Mouse (Mus musculus): Measurements from ENCODE around the gene Itpr3. TPM values are rescaled to one million over a fixed set of nuclear protein-coding genes. Genes with fewer than 3 reads are reported as not detected.

Gene Itpr3
- polyA plus RNA-seq, 2 experiments, result 5.1 to 12.4 TPM

GRCm38 (mm10) chr17:27130246-27130645, 73.1 kb downstream of the Itpr3 start:
- peaks cover 18% of the 10 kb centered on the region for H3K4me1 ChIP-seq (ENCODE audit: control insufficient read depth, insufficient read depth, low read length)
- WGBS, result 31% methylated on average over 9 of the region's 9 CpGs
- TF ChIP-seq POLR2A (IDR thresholded peaks at IDR 0.05; ENCODE audit: borderline replicate concordance, extremely low read depth, insufficient read depth, insufficient read length), result no peak
- no peak for ATAC-seq (ENCODE audit: low FRiP score, low read depth)
- H3K27me3 ChIP-seq (ENCODE audit: control insufficient read depth, insufficient read depth, low read length), result no peaks in the 10 kb centered on the region
- no peaks in the 10 kb centered on the region for H3K9me3 ChIP-seq (ENCODE audit: control insufficient read depth, low read length)
- no peak overlapping the region for H3K4me3 ChIP-seq (replicated peaks; ENCODE audit: low read length)
- DNase-seq (ENCODE audit: low spot score), result no peak
- H3K27ac ChIP-seq (replicated peaks; ENCODE audit: low read depth, low read length), result no peak overlapping the region
- H3K4me2 ChIP-seq (replicated peaks; ENCODE audit: low read depth, low read length, severe bottlenecking), result no peak overlapping the region
- H3K9ac ChIP-seq (ENCODE audit: low read depth, low read length, severe bottlenecking), result peak overlapping the region; percentile 34
- peaks cover 20% of the 10 kb centered on the region for H3K36me3 ChIP-seq (ENCODE audit: control insufficient read depth, insufficient read depth, low read length)

- Histone ChIP-seq H3K27ac (replicated peaks; ENCODE audit: low read depth, low read length) (no peak overlapping the region), H3K4me2 (replicated peaks; ENCODE audit: low read depth, low read length, severe bottlenecking) (no peak overlapping the region), H3K27me3 (ENCODE audit: control insufficient read depth, insufficient read depth, low read length) (no peaks in the 10 kb centered on the region), H3K4me1 (ENCODE audit: control insufficient read depth, insufficient read depth, low read length) (peaks cover 18% of the 10 kb centered on the region), H3K9ac (ENCODE audit: low read depth, low read length, severe bottlenecking) (no peak overlapping the region), H3K4me3 (replicated peaks; ENCODE audit: low read length) (no peak overlapping the region), H3K9me3 (ENCODE audit: control insufficient read depth, low read length) (no peaks in the 10 kb centered on the region), H3K36me3 (ENCODE audit: control insufficient read depth, insufficient read depth, low read length) (peaks cover 15% of the 10 kb centered on the region)
- TF ChIP-seq POLR2A (IDR thresholded peaks at IDR 0.05; ENCODE audit: borderline replicate concordance, extremely low read depth, insufficient read depth, insufficient read length), result no peak
- ATAC-seq (ENCODE audit: low FRiP score, low read depth) (no peak), DNase-seq (ENCODE audit: low spot score) (no peak)
- 85% methylated on average over 10 of the region's 10 CpGs for WGBS
Observed at GRCm38 (mm10) chr17:27131240-27131665, 74.1 kb downstream of the Itpr3 start.

- Histone ChIP-seq H3K27ac (replicated peaks; ENCODE audit: low read depth, low read length) (no peak overlapping the region), H3K9me3 (ENCODE audit: control insufficient read depth, low read length) (no peaks in the 10 kb centered on the region), H3K9ac (ENCODE audit: low read depth, low read length, severe bottlenecking) (no peak overlapping the region), H3K27me3 (ENCODE audit: control insufficient read depth, insufficient read depth, low read length) (no peaks in the 10 kb centered on the region), H3K4me1 (ENCODE audit: control insufficient read depth, insufficient read depth, low read length) (peaks cover 18% of the 10 kb centered on the region), H3K36me3 (ENCODE audit: control insufficient read depth, insufficient read depth, low read length) (peaks cover 15% of the 10 kb centered on the region), H3K4me3 (replicated peaks; ENCODE audit: low read length) (no peak overlapping the region), H3K4me2 (replicated peaks; ENCODE audit: low read depth, low read length, severe bottlenecking) (no peak overlapping the region)
- WGBS, result 85% methylated on average over 10 of the region's 10 CpGs
- DNase-seq (ENCODE audit: low spot score), result no peak
- ATAC-seq (ENCODE audit: low FRiP score, low read depth), result no peak
- no peak for TF ChIP-seq POLR2A (IDR thresholded peaks at IDR 0.05; ENCODE audit: borderline replicate concordance, extremely low read depth, insufficient read depth, insufficient read length)
Observed at GRCm38 (mm10) chr17:27132238-27132637, 75.1 kb downstream of the Itpr3 start.

- Histone ChIP-seq H3K27ac (replicated peaks; ENCODE audit: low read depth, low read length) (peak within 1 kb of the TSS; percentile 64; the same call in 1 of the 2 replicates), H3K4me1 (ENCODE audit: control insufficient read depth, insufficient read depth, low read length) (peaks cover 21% of the 10 kb centered on the region), H3K4me3 (replicated peaks; ENCODE audit: low read length) (peak within 1 kb of the TSS; percentile 71), H3K4me2 (replicated peaks; ENCODE audit: low read depth, low read length, severe bottlenecking) (peak within 1 kb of the TSS; percentile 52), H3K36me3 (ENCODE audit: control insufficient read depth, insufficient read depth, low read length) (peaks cover 15% of the 10 kb centered on the region), H3K9ac (ENCODE audit: low read depth, low read length, severe bottlenecking) (peak within 1 kb of the TSS; percentile 73), H3K9me3 (ENCODE audit: control insufficient read depth, low read length) (no peaks in the 10 kb centered on the region), H3K27me3 (ENCODE audit: control insufficient read depth, insufficient read depth, low read length) (no peaks in the 10 kb centered on the region)
- DNase-seq (ENCODE audit: low spot score), result peak; percentile 99
- WGBS, result under 1% methylated on average over 46 of the region's 46 CpGs
- peak; percentile 92 for TF ChIP-seq POLR2A (IDR thresholded peaks at IDR 0.05; ENCODE audit: borderline replicate concordance, extremely low read depth, insufficient read depth, insufficient read length)
- ATAC-seq (ENCODE audit: low FRiP score, low read depth), result peak; percentile 94
Observed at GRCm38 (mm10) chr17:27133551-27134141, 76.5 kb downstream of the Itpr3 start, which contains the start of gene Uqcc2. Gene Uqcc2, minus strand, starts transcription at chr17:27133916.

GRCm38 (mm10) chr17:27134187-27134586, 77.1 kb downstream of the Itpr3 start:
- peaks cover 13% of the 10 kb centered on the region for H3K36me3 ChIP-seq (ENCODE audit: control insufficient read depth, insufficient read depth, low read length)
- no peaks in the 10 kb centered on the region for H3K27me3 ChIP-seq (ENCODE audit: control insufficient read depth, insufficient read depth, low read length)
- peak overlapping the region; percentile 71 for H3K4me3 ChIP-seq (replicated peaks; ENCODE audit: low read length)
- no peak for TF ChIP-seq POLR2A (IDR thresholded peaks at IDR 0.05; ENCODE audit: borderline replicate concordance, extremely low read depth, insufficient read depth, insufficient read length)
- no peaks in the 10 kb centered on the region for H3K9me3 ChIP-seq (ENCODE audit: control insufficient read depth, low read length)
- H3K4me1 ChIP-seq (ENCODE audit: control insufficient read depth, insufficient read depth, low read length), result peaks cover 21% of the 10 kb centered on the region
- DNase-seq (ENCODE audit: low spot score), result no peak
- ATAC-seq (ENCODE audit: low FRiP score, low read depth), result peak; percentile 12; the same call in 1 of the 2 replicates
- H3K9ac ChIP-seq (ENCODE audit: low read depth, low read length, severe bottlenecking), result peak overlapping the region; percentile 73
- H3K4me2 ChIP-seq (replicated peaks; ENCODE audit: low read depth, low read length, severe bottlenecking), result peak overlapping the region; percentile 52
- H3K27ac ChIP-seq (replicated peaks; ENCODE audit: low read depth, low read length), result no peak overlapping the region
- 35% methylated on average over 9 of the region's 9 CpGs for WGBS
